Mouse (Mus musculus): ENCODE data around the gene Rhof. TPM values are rescaled to one million over a fixed set of nuclear protein-coding genes. Genes with fewer than 3 reads are reported as not detected.

The Rhof gene
- total RNA-seq, 1 experiment, result 2.5 TPM

GRCm38 (mm10) chr5:123080510-123080909, 52.0 kb downstream of the Rhof start:
- Histone ChIP-seq H3K9ac (ENCODE audit: insufficient read depth, low read depth, low read length, poor library complexity, severe bottlenecking) (no peak overlapping the region), H3K9me3 (ENCODE audit: control insufficient read depth, insufficient read depth, low read depth, low read length) (no peaks in the 10 kb centered on the region), H3K27ac (ENCODE audit: insufficient read depth, low read depth, low read length, poor library complexity, severe bottlenecking) (no peak overlapping the region), H3K4me3 (ENCODE audit: insufficient read depth in 1 of 2, low read depth in 1 of 2, low read length in 2 of 2, poor library complexity in 1 of 2, severe bottlenecking in 1 of 2) (no peak overlapping the region), H3K4me1 (ENCODE audit: control insufficient read depth in 2 of 2, insufficient read depth in 2 of 2, low read length in 2 of 2, poor library complexity in 1 of 2) (peaks cover 0 to 10% of the 10 kb centered on the region in 2 experiments; a peak in 2 of 4 replicates), H3K36me3 (ENCODE audit: control insufficient read depth, insufficient read depth, low read length, poor library complexity, severe bottlenecking) (no peaks in the 10 kb centered on the region)
- TF ChIP-seq MAFK (IDR thresholded peaks at IDR 0.05; ENCODE audit: insufficient read depth, low read depth, low read length), result no peak
- no peak for TF ChIP-seq CHD2 (IDR thresholded peaks at IDR 0.05; ENCODE audit: low read depth, low read length)
- TF ChIP-seq ZC3H11A (IDR thresholded peaks at IDR 0.05; ENCODE audit: borderline replicate concordance, low read depth, low read length), result no peak
- no peak for TF ChIP-seq HCFC1 (IDR thresholded peaks at IDR 0.05; ENCODE audit: borderline replicate concordance, insufficient read depth, low read length)
- no peak for TF ChIP-seq ZNF384 (IDR thresholded peaks at IDR 0.05; ENCODE audit: low read depth, low read length)
- DNase-seq (ENCODE audit: low read depth, low spot score), result no peak
- in situ Hi-C loops (cut with MboI; ENCODE audit: low sequenced_read_pairs in 2 of 2, unreplicated experiment in 2 of 2), result no loop called here

GRCm38 (mm10) chr5:123080041-123080440, 52.5 kb downstream of the Rhof start:
- TF ChIP-seq MAFK (IDR thresholded peaks at IDR 0.05; ENCODE audit: insufficient read depth, low read depth, low read length) (no peak), CHD2 (IDR thresholded peaks at IDR 0.05; ENCODE audit: low read depth, low read length) (no peak), HCFC1 (IDR thresholded peaks at IDR 0.05; ENCODE audit: borderline replicate concordance, insufficient read depth, low read length) (no peak)
- H3K4me1 ChIP-seq (ENCODE audit: control insufficient read depth in 2 of 2, insufficient read depth in 2 of 2, low read length in 2 of 2, poor library complexity in 1 of 2), result peaks cover 0 to 11% of the 10 kb centered on the region in 2 experiments; a peak in 2 of 4 replicates
- no peak overlapping the region for H3K9ac ChIP-seq (ENCODE audit: insufficient read depth, low read depth, low read length, poor library complexity, severe bottlenecking)
- in situ Hi-C loops (cut with MboI; ENCODE audit: low sequenced_read_pairs in 2 of 2, unreplicated experiment in 2 of 2), result no loop called here
- no peak overlapping the region; the same call in 1 of the 2 replicates for H3K27ac ChIP-seq (ENCODE audit: insufficient read depth, low read depth, low read length, poor library complexity, severe bottlenecking)
- H3K4me3 ChIP-seq (ENCODE audit: insufficient read depth in 1 of 2, low read depth in 1 of 2, low read length in 2 of 2, poor library complexity in 1 of 2, severe bottlenecking in 1 of 2), result no peak overlapping the region
- no peak for DNase-seq (ENCODE audit: low read depth, low spot score)
- no peaks in the 10 kb centered on the region for H3K9me3 ChIP-seq (ENCODE audit: control insufficient read depth, insufficient read depth, low read depth, low read length)
- no peaks in the 10 kb centered on the region for H3K36me3 ChIP-seq (ENCODE audit: control insufficient read depth, insufficient read depth, low read length, poor library complexity, severe bottlenecking)

GRCm38 (mm10) chr5:123079568-123079967, 52.9 kb downstream of the Rhof start:
- no peak overlapping the region for H3K9ac ChIP-seq (ENCODE audit: insufficient read depth, low read depth, low read length, poor library complexity, severe bottlenecking)
- no peak for DNase-seq (ENCODE audit: low read depth, low spot score)
- no peak overlapping the region for H3K27ac ChIP-seq (ENCODE audit: insufficient read depth, low read depth, low read length, poor library complexity, severe bottlenecking)
- no peak overlapping the region for H3K4me3 ChIP-seq (ENCODE audit: insufficient read depth in 1 of 2, low read depth in 1 of 2, low read length in 2 of 2, poor library complexity in 1 of 2, severe bottlenecking in 1 of 2)
- TF ChIP-seq ZNF384 (IDR thresholded peaks at IDR 0.05; ENCODE audit: low read depth, low read length), result no peak
- no peak for TF ChIP-seq MAFK (IDR thresholded peaks at IDR 0.05; ENCODE audit: insufficient read depth, low read depth, low read length)
- TF ChIP-seq CHD2 (IDR thresholded peaks at IDR 0.05; ENCODE audit: low read depth, low read length), result no peak
- no peak for TF ChIP-seq HCFC1 (IDR thresholded peaks at IDR 0.05; ENCODE audit: borderline replicate concordance, insufficient read depth, low read length)
- TF ChIP-seq ZC3H11A (IDR thresholded peaks at IDR 0.05; ENCODE audit: borderline replicate concordance, low read depth, low read length), result no peak
- in situ Hi-C loops (cut with MboI; ENCODE audit: low sequenced_read_pairs in 2 of 2, unreplicated experiment in 2 of 2), result no loop called here
- H3K4me1 ChIP-seq (ENCODE audit: control insufficient read depth in 2 of 2, insufficient read depth in 2 of 2, low read length in 2 of 2, poor library complexity in 1 of 2), result peaks cover 0 to 8% of the 10 kb centered on the region in 2 experiments; a peak in 2 of 4 replicates
- H3K36me3 ChIP-seq (ENCODE audit: control insufficient read depth, insufficient read depth, low read length, poor library complexity, severe bottlenecking), result no peaks in the 10 kb centered on the region
- no peaks in the 10 kb centered on the region for H3K9me3 ChIP-seq (ENCODE audit: control insufficient read depth, insufficient read depth, low read depth, low read length)

GRCm38 (mm10) chr5:123076419-123077281, 55.8 kb downstream of the Rhof start:
- Histone ChIP-seq H3K4me3 (ENCODE audit: insufficient read depth in 1 of 2, low read depth in 1 of 2, low read length in 2 of 2, poor library complexity in 1 of 2, severe bottlenecking in 1 of 2) (peak overlapping the region; percentile 72 to 92), H3K36me3 (ENCODE audit: control insufficient read depth, insufficient read depth, low read length, poor library complexity, severe bottlenecking) (no peaks in the 10 kb centered on the region), H3K9ac (ENCODE audit: insufficient read depth, low read depth, low read length, poor library complexity, severe bottlenecking) (peak overlapping the region; percentile 83), H3K27ac (ENCODE audit: insufficient read depth, low read depth, low read length, poor library complexity, severe bottlenecking) (no peak overlapping the region), H3K4me1 (ENCODE audit: control insufficient read depth in 2 of 2, insufficient read depth in 2 of 2, low read length in 2 of 2, poor library complexity in 1 of 2) (peaks cover 0 to 8% of the 10 kb centered on the region in 2 experiments; a peak in 2 of 4 replicates), H3K9me3 (ENCODE audit: control insufficient read depth, insufficient read depth, low read depth, low read length) (no peaks in the 10 kb centered on the region)
- in situ Hi-C loops (cut with MboI; ENCODE audit: low sequenced_read_pairs in 2 of 2, unreplicated experiment in 2 of 2), result no loop called here
- no peak for DNase-seq (ENCODE audit: low read depth, low spot score)
- TF ChIP-seq ZNF384 (IDR thresholded peaks at IDR 0.05; ENCODE audit: low read depth, low read length) (no peak), MAFK (IDR thresholded peaks at IDR 0.05; ENCODE audit: insufficient read depth, low read depth, low read length) (no peak), HCFC1 (IDR thresholded peaks at IDR 0.05; ENCODE audit: borderline replicate concordance, insufficient read depth, low read length) (no peak; the same call in 1 of the 2 replicates), CHD2 (IDR thresholded peaks at IDR 0.05; ENCODE audit: low read depth, low read length) (no peak), ZC3H11A (IDR thresholded peaks at IDR 0.05; ENCODE audit: borderline replicate concordance, low read depth, low read length) (no peak)
